Mouse (Mus musculus) heart, adult 11 months (tissue): ENCODE measurements at regions not wholly inside any gene's neighbourhood (a gene's known extent, or its start where the extent isn't known, plus 50 kb on each side); places are given as distances from the start of the nearest gene placed in this dataset.

ENCODE experiments used
- DNase-seq: peaks from one replicate; pipeline ENCODE4 v3.0.0; 2022

- no peak for DNase-seq
Measured at GRCm38 (mm10) chr4:98190318-98190717, 192.8 kb downstream of the Tm2d1 start.

- no peak for DNase-seq
Measured at GRCm38 (mm10) chr4:98189894-98190293, 193.2 kb downstream of the Tm2d1 start.

GRCm38 (mm10) chr4:98188944-98189343, 194.2 kb downstream of the Tm2d1 start:
- DNase-seq = no peak

- no peak for DNase-seq
Measured at GRCm38 (mm10) chr4:98187038-98187437, 196.1 kb downstream of the Tm2d1 start.

GRCm38 (mm10) chr4:98182053-98182355, 201.1 kb downstream of the Tm2d1 start:
- peak; percentile 97 for DNase-seq

- DNase-seq = peak; percentile 60
Measured at GRCm38 (mm10) chr4:98181185-98182052, 201.7 kb downstream of the Tm2d1 start.

- peak; percentile 90 for DNase-seq
Measured at GRCm38 (mm10) chr4:98180336-98180735, 202.8 kb downstream of the Tm2d1 start.
